Mouse (Mus musculus) CH12.LX (cell line): ENCODE measurements around the gene Scrn3.

Experiments used
- CTCF ChIP-seq, 2 experiments: IDR thresholded peaks in 1 of 2; conservative IDR thresholded peaks in 1 of 2; 2 replicates each; pipeline ENCODE4 v1.5.1; 2011 to 2012; ENCODE audit warnings: low read depth in 2 of 2, low read length in 2 of 2, improper control_type of control experiment in 1 of 2, inconsistent platforms in 1 of 2, mild to moderate bottlenecking in 1 of 2, moderate library complexity in 1 of 2
- E2F4 ChIP-seq: IDR thresholded peaks from 2 replicates; pipeline ENCODE4 v1.6.1; 2011; ENCODE audit warnings: low read depth, low read length, improper control_type of control experiment; ENCODE audit not compliant: insufficient replicate concordance
- EP300 ChIP-seq: IDR thresholded peaks from 2 replicates; pipeline ENCODE4 v1.6.1; 2011; ENCODE audit warnings: low read length, improper control_type of control experiment
- GABPA ChIP-seq: IDR thresholded peaks from 2 replicates; pipeline ENCODE4 v1.6.1; 2012; ENCODE audit warnings: low read depth, low read length, improper control_type of control experiment, inconsistent platforms; ENCODE audit not compliant: insufficient replicate concordance
- HCFC1 ChIP-seq: IDR thresholded peaks from 2 replicates; pipeline ENCODE4 v1.6.1; 2012; ENCODE audit warnings: low read depth, mild to moderate bottlenecking, inconsistent platforms, low read length, improper control_type of control experiment
- KAT2A ChIP-seq: IDR thresholded peaks from 2 replicates; pipeline ENCODE4 v1.6.1; 2012; ENCODE audit warnings: low read length, improper control_type of control experiment, inconsistent platforms; ENCODE audit not compliant: insufficient replicate concordance
- MAX ChIP-seq: IDR thresholded peaks from 2 replicates; pipeline ENCODE4 v1.6.1; 2011; ENCODE audit warnings: low read length, improper control_type of control experiment
- MAZ ChIP-seq: IDR thresholded peaks from 2 replicates; pipeline ENCODE4 v1.6.1; 2012; ENCODE audit warnings: low read depth, mild to moderate bottlenecking, inconsistent platforms, low read length, improper control_type of control experiment, moderate library complexity
- POLR2A ChIP-seq: IDR thresholded peaks from 2 replicates; pipeline ENCODE4 v1.6.1; 2011; ENCODE audit warnings: low read depth, mild to moderate bottlenecking, improper control_type of control experiment, low read length
- TCF12 ChIP-seq: IDR thresholded peaks from 2 replicates; pipeline ENCODE4 v1.6.1; 2014; ENCODE audit warnings: low read depth, mild to moderate bottlenecking, inconsistent platforms, low read length, improper control_type of control experiment
- USF1 ChIP-seq: IDR thresholded peaks from 2 replicates; pipeline ENCODE4 v1.6.1; 2014; ENCODE audit warnings: low read depth, mild to moderate bottlenecking, inconsistent platforms, low read length, improper control_type of control experiment
- ZC3H11A ChIP-seq: IDR thresholded peaks from 2 replicates; pipeline ENCODE4 v1.6.1; 2012; ENCODE audit warnings: low read depth, mild to moderate bottlenecking, inconsistent platforms, low read length, improper control_type of control experiment
- ZNF384 ChIP-seq: IDR thresholded peaks from 2 replicates; pipeline ENCODE4 v1.6.1; 2012; ENCODE audit warnings: low read depth, low read length, improper control_type of control experiment, inconsistent platforms

- TF ChIP-seq KAT2A (no peak), POLR2A (no peak), CTCF (conservative IDR thresholded peaks at IDR 0.05 in 1 of 2, IDR thresholded peaks at IDR 0.05 in 1 of 2; ENCODE audit: low read depth in 2 of 2, low read length in 2 of 2) (no peak), TCF12 (no peak), EP300 (no peak), MAZ (no peak), MAX (no peak), E2F4 (no peak), ZC3H11A (no peak), HCFC1 (no peak), USF1 (no peak), GABPA (no peak), ZNF384 (no peak)
Measured at GRCm38 (mm10) chr2:73263794-73264610, 48.4 kb upstream of the Scrn3 start.
